Mouse (Mus musculus) left cerebral cortex, postnatal 25 days (tissue): ENCODE data around the gene Clasp1. TPM values are rescaled to one million over a fixed set of nuclear protein-coding genes. Genes with fewer than 3 reads are reported as not detected.

Experiments used
- DNase-seq, 2 experiments: peaks; one replicate each; pipeline ENCODE4 v3.0.0; 2022; ENCODE audit warnings: low spot score in 2 of 2, mixed read lengths in 1 of 2
- intact Hi-C: fragments of 180-260 bp; cut with DNase I; formaldehyde crosslinking; loops from one replicate; pipeline ENCODE4 v1.15.1; 2025
- total RNA-seq, 2 experiments: library from RNA; stranded (reverse); gene quantifications; 2 replicates each; pipeline ENCODE4 v1.2.3; 2021

Clasp1 gene
- total RNA-seq, 2 experiments from 2014 or later, result 106 to 112 TPM

DNA sequence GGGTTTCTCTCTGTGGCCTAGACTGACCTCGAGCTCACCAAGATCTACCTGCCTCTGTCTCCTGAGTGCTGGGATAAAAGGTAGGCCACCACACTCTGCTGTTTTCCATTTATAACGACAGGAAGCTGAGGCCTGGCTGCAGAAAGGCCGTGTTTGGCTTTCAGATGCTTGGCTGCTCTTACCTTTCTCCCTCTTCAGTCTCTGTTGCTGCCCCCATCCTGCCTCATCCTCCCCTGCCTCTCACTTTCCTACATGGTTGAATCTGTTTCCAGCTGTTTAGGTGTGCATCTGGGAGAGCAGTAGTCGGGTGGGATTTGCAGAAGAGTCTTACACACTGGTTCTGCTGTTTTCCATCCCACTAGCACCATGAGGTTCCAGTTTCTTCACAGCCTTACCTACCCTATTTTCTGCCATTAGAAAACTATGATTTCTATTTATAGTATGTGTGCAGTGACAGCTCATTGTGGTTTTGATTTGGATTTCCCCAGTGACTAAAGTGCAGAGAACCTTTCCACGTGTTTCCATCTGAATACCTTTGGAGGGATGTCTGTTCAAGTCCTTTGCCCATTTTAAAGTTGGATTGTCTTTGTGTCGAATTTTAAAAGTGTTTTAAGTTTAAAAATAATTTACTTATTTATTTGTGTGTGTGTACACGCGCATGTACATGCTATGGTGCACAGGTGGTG lies 10.9 kb downstream of the Clasp1 start:
- DNase-seq, result no peak
- intact Hi-C loops, result no loop called here

DNA sequence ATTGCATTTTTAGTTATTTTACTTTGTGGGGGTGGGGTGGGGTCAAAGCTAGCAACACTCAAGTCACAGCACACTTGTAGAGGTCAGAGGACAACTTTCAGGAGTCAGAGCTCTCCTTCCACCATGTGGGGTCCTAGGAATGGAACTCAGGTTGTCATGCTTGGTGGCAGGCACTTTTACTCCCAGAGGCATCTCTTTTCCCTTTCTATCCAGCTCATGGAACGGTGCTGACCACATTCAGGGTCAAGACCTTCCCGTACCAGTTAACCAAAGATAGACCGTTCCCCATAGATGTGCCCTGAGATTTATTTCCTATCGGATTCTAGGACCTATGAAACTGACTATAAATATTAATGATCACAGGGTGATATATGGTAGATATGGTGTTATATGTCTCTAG lies 13.1 kb downstream of the Clasp1 start:
- intact Hi-C loops, result no loop called here
- DNase-seq, result no peak

DNA sequence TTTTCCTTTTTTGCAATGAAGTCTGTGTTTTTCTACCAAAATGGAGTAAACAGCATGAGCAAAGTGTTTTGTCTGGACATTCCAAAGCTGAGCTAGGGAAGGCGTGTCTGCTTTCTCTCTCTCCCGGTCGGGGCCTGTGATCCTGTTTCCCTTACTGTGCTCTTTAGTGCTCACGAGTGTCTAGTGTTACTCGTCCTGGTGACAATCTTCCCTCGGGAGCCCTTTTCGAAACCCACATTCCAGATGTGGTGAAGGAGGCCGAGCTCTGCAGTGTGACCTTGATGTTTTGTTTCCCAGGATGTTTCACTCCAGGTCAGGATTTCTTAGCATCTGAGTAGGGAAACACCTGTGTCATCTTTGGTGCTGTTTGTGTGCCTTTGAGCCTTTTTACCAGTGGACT lies 13.7 kb downstream of the Clasp1 start:
- intact Hi-C loops, result no loop called here
- no peak for DNase-seq

DNA sequence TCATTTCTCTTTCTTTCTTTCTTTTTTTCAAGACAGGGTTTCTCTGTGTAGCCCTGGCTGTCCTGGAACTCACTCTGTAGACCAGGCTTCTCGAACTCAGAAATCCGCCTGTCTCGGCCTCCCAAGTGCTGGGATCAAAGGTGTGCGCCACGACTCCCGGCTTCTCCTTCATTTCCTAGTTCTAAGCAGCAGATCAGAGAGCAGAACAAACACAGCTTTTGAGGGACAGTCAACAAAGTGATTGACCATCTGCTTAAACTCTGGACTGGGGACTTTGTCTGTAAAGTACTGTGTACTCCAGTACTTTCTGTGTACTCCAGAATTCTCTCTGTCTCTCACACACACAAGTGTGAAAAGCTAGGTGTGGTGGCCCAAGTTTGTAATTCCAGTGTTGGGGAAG lies 14.1 kb downstream of the Clasp1 start:
- intact Hi-C loops, result no loop called here
- DNase-seq, result no peak

DNA sequence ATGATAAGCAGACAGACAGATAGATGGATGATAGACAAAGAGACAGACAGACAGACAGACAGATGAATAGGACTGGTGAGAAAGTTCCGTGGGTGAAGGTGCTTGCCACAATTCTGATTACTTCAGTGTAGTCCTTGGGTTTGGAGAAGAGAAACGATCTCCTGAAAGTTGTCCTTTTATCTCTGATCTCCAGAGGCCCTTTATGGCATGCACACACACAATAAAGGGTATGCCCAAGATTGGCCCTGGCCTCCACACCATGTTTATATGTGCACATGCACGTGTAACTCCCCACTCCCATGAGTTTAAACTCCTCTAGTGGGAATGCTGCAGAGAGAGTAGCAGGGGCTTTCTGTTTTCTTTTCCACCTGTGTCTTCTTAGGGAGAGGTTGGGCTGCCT lies 14.6 kb downstream of the Clasp1 start:
- DNase-seq, result no peak
- intact Hi-C loops, result no loop called here

DNA sequence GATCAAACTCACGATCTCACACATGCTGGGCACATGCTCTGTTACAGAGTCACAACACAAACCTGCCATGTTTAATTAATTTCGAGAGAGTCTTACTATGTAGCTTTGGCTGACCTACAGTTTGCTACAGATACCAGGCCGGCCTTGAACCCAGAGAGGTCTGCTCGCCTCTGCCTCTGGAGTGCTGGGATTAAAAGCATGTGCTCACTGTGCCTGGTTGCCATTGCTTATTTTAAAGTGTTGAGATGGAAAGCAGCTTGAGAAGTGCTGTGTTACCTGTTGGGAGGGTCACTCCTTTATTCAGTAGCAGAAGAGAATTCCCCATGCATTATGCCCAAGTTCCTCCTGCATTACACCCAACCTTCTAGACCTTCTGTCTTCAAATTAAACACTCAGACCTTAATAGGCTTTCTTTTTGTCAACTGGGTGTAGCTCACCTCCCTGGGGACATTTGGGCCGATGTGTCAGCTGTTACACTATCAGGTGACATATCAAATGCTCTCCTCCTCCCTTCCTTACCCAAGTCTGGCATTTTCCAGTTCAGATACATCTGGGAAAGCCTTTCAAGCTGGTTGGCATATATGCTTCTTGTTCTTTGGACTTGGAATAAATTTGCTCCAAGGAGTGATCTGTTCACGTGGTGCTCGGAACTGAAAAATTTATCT lies 18.9 kb downstream of the Clasp1 start:
- intact Hi-C loops, result no loop called here
- DNase-seq, result no peak

DNA sequence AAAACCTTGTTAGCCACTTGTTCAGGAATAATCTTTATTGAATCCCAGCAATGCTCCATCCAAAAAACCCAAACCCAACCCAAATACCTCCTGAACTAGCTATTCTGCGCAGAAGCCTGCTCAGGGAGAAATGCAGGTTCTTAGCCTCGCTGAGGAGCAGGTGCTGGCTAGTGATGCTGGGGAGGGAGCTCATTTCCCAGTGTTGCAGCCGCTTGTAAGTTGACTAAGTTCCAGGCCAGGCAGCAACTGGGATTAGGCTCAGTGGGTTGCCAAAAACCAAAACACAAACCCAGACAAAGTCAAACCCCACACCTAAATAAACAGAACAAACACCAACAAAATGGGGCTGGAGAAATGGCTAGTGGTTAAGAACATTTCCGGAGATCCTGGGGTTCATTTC lies 20.4 kb downstream of the Clasp1 start:
- DNase-seq, result no peak
- intact Hi-C loops, result no loop called here

DNA sequence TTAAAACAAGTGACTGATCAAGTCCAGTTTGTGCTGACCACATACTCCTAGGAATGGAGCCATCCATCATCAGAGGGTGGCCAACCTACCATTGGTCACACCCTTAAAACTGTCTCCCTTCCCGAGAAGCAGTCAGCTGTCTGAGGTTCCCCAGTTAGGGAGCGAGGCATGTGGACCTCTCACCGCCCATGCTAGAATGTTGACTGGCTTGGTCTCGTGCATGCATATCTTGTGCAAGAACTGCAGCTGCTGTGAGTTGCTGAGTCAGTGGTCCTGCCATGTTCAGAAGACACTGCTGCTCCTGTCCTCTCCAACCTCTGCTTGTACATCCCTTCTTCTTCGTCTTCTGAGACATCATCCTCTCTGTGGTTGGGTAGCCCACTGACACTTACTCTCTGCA lies 22.0 kb downstream of the Clasp1 start:
- intact Hi-C loops, result no loop called here
- no peak for DNase-seq

DNA sequence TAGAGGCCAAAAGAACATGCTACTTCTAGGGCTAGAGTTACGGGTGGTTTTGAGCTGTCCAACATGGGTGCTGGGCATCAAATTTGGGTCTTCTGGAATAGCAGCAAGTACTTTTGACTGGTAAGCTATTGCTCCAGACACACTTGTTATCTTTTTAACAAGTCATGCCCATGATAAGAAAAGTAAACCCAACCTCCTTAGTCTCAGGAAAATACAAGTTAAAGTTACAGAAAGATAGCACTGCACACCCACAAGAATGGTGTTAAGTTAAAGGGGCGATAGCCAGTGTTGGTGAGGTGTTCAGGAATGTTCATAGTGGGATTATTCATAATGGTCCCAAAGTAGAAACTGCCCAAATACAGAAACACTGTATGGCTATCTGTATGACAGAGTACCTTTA lies 24.3 kb downstream of the Clasp1 start:
- intact Hi-C loops, result no loop called here
- no peak for DNase-seq

DNA sequence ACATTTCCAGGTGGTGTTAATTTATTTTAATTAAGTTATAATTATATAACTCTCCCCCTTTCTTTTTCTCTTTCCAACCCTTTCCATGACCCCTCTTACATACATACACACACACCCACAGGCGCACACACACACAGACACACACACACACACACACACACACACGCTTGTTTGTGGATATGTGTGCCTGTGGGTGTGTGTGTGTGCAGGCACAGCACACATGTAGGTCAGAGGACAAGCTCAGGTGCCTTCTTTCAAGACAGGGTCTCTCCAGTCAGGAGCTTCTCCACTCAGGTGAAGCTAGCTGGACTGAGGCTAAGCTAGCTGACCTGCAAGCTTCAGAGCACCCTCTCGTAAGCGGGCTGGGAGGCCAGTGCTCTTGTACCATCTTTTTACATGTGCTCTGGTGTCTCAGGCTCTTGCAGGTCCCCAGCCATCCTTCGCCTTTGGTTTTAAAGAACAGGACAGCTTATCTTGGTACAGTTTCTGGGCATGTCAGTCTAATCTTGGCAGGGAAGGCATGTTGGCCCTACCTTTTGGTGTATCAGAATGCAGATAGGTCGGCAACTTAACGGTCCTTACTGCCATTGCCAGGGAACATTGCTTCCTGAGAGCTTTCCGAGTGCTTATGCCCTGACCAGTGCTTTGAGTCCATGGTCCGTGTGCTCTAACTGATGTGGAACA lies 28.3 kb downstream of the Clasp1 start:
- intact Hi-C loops, result no loop called here
- DNase-seq, result no peak

DNA sequence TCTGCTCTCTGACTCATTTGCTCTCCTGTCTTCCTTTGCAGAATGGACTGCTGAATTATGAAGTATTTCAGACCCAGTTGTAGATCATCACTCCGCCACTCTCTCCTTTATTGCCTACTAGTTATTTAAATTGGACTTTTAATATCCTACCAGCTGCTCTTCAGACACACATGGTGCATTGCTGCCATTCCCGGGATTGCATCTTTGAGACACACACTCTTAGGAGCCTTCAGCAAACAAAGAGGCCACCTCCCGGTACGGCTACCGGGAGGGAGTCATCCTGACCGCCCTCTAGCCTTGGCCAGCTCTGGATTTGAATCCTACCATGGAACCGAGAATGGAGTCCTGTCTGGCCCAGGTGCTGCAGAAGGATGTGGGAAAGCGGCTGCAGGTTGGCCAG lies 30.5 kb downstream of the Clasp1 start:
- no peak for DNase-seq
- intact Hi-C loops, result no loop called here

DNA sequence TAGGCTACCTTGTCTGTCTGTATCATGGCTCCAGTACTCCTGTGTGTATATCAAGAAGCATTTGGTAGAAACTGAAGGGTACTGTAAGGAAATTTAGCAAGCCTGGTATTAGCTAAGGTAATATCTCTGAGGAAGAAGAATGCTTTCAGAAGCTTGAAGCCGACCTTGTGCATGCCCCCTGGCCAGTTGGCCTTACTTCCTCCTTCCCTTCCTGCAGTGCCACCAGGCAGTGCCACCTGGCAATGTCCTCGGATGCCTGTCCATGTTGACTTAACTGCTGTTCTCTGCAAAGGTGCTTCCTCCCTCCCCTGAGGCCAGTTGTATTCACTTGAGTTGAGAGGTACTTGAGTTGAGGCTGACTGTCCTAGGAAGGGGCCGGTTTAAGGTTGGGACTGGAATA lies 32.3 kb downstream of the Clasp1 start:
- intact Hi-C loops, result no loop called here

DNA sequence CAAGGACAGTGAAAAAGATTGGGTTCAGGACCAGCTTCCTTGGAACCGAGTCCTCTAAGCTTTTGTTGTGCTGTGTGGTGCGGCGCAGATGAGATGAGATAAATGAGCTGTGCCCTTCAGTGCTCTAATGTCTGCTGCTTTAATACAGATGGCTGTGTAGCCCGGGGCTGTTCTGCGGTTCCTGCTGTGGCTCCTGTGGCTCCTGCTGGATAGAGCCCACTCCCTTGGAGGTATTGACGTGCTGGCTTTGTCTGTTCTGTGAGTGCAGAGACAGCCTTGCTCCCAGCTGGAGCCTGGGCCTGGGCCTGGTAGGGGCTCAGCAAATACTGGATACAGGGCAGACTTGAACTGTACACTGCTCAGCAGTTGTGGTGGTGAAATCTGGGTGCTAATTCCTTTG lies 34.0 kb downstream of the Clasp1 start:
- intact Hi-C loops, result no loop called here
- no peak for DNase-seq

More for the DNA sequence above, 32.3 kb downstream of the Clasp1 start:
- DNase-seq, result no peak

DNA sequence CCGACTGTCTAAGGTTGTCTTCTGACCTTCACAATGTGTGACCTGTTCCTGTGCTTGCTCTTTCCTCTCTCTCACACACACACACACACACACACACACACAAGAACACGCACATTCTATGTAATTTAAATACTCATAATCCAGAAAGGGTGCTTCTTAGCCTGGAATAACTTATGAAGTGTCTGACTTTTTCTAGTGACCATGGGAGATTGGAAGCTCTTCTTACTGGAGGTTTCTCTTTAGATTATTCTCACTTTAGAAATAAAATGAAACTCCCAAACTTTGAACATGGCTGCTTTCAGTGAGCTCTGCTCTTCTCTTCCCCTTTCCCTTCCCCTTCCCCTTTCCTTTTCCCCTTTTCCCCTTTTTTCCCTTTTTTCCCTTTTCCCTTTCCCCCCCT lies 37.1 kb downstream of the Clasp1 start:
- DNase-seq, result no peak
- intact Hi-C loops, result no loop called here

DNA sequence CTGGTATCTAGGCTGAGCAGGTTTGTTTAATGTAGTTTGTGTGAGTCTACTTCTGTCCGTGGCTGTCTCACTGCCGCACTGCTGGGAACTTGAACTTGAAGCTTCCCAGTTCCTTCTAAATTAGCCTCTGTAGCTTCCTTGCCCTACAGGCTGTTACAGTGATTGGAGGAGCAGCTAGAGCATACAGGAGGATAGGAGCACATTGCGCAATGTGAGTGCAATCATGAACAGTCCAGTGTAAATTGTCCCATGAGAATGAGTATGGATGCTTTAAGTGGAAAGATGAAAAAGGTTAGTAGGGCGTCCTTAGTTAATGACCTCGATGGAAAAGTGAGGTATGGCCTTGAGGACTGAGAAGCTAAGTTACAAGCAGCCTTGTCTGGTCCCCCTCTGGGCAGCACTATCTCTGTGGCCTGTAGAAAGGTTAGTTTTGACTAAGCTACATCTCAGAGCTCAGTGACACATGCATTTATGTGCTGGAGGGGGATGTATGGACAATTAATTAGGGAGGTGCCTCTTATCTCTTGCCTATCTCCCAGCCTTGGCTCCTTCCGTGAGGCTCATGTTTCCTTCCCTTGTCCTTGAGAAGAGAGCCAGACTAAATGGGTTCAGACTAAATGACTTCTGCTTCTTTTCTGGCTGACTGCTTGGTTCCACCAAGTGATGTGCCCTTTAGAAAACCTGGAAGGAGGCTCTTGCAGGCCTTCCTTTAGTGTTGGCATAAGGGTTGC lies 39.7 kb downstream of the Clasp1 start:
- no peak for DNase-seq
- intact Hi-C loops, result no loop called here

DNA sequence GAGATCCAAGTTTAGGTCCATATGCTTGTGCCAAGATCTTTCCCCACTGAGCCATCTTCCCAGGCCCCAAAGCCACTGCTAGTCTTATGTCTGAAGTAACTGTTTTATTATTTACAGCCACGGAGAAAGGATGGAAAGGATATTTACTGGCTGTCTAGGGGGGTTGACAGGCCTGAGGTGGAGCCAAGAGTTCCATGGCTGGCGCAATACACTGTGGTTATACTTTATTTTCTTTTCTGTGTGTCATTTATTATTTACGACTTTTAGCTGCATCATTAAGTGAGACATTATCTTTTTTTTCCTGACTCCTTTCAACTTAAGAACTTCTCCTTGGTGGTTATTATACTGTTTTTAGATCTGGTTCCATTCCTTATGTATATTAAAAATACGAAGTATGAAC lies 42.7 kb downstream of the Clasp1 start:
- intact Hi-C loops, result no loop called here
- DNase-seq, result no peak

DNA sequence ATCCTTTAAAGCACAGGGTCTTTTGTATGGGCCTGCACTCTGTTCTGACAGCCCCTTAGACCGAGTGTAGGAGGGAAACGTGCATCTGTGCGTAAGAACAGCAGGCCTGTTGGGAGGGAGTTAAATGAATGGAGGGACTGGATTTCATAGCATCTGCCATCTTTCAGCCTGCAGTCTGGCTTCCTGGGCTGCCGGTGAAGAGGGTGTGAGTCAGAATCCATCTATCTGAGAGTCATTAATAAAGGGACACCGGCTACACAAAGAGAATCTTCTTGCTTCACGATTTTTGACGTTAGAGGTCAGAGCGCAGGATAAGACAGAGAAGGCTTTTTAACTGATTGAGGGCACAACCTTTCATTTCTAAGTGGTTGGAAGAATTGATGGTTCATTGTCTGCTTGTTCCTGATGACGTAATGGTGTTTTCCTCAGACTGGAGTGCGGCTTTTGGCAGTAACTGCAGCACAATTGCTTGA lies 46.2 kb downstream of the Clasp1 start:
- peak in 1 of 2 experiments; percentile 18 for DNase-seq
- intact Hi-C loops, result loop anchor here (5.0 kb wide), 1 partner anchor 43 kb away; no protein-coding TSS in a partner anchor

DNA sequence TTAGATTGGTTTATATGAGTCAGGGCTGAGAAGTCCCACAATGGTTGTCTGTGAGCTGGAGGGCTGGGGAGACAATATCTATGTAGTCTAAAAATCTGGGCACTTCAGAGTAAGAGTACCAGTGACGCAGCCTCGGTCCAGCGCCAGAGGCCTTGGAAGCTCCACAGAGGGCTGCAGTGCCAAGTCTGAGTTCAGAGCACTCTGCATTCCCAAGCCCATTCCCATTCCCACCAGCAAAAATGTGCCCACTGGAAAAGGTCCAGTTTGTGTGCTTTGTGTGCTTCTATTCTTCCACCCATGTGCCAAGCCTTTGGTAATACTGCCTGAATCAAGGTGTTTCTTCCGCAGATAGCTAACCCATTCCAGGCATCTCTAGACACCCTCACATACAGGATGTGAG lies 49.0 kb downstream of the Clasp1 start:
- no peak for DNase-seq
- intact Hi-C loops, result loop anchor here (5.0 kb wide), 1 partner anchor 46 kb away; no protein-coding TSS in a partner anchor

DNA sequence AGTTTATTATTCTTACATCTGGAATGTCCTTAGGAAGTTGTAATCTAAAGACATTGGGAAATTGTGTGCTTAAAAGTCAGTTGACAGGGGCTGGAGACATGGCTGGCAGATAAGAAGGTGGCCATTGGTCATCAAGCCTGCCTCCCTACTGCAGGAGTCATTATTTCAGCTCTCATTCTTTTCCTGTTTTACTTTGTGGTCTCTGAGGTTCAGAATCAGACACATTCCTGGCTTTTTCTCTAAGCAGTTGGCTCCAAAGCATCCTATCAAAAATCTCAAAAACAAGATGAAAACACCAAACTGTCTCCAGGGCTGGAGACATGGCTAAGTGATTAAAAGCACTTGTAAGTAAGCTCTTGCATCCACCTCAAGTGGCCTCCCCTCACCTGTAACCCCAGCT lies 49.5 kb downstream of the Clasp1 start:
- intact Hi-C loops, result loop anchor here (5.0 kb wide), 1 partner anchor 46 kb away; no protein-coding TSS in a partner anchor
- DNase-seq, result no peak

DNA sequence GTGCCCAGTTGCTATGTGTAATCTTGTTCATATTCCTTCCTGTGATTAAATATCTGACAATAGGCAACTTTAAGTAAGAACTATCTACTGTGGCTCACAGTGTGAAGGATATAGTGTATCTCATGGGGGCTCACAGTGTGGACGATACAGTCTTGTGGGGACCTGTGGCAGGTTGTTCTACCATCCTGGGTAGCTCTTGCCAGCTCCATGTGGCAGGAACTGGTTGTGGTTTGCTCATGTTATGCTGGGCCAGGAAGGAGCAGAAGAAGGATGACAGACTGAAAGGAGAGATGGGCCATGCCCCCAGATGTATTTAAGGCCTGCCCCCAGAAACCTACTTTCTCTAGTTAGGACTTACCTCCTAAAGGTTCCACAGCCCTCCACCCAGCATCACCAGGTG lies 51.7 kb downstream of the Clasp1 start:
- no peak for DNase-seq
- intact Hi-C loops, result no loop called here
